ENCODE assay signal across 7 mouse cellular contexts in the genomic region with DNA sequence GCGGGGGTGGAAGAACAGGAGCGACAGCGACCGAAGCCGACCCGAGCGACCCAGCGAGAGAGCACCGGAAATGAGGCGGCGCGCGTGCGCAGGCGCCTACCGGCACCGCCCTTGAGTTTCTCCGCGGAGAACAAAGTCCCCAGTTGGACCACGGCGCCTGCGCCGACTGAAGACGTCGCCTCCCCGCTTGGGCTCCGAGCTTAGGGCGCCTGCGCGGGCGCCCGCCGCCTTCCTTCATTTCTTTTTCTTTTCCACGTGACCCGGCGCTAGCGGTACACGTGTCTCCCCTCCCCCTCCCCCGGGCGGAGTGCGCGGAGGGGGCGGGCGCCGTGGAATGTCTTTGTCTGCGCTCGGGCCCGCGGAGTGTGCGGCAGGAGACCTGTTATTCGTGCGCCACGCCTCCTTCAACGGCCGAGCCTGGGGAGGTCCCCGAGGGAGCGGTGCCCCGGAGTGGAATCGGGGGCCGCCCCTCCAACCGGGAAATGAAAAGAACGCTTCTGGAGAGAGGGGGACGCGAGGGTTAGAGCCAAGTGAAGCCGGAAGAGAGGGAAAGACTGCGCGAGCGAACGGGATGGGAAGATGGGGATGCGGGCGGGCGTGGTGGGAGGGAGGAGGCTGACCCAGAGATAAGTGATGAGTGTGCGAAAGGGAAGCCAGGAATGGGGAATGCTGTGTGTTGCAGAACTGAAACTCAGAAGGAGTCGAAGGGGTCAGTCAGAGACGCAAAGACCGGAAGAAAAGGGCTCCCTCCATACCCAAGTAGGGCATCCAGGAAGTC. TPM values are rescaled to one million over a fixed set of nuclear protein-coding genes. Genes with fewer than 3 reads are reported as not detected.
DNase-seq lines count a peak whose midpoint lies in the region; ATAC-seq lines count a peak whose summit lies in the region.

Gene Khdrbs1, minus strand, starts transcription at position 72 of the 778 bp plus-strand sequence.

- no peaks in the 10 kb centered on the region for H3K9me3 ChIP-seq in embryonic facial prominence, embryonic 12.5 days
- no peaks in the 10 kb centered on the region for H3K9me3 ChIP-seq in limb, embryonic 11.5 days (ENCODE audit: control insufficient read depth, low read length)
- no peaks in the 10 kb centered on the region for H3K9me3 ChIP-seq in midbrain, embryonic 14.5 days (ENCODE audit: control insufficient read depth, low read length)

- H3K4me1 ChIP-seq in embryonic facial prominence, embryonic 12.5 days = peaks cover 14% of the 10 kb centered on the region
- H3K4me1 ChIP-seq in limb, embryonic 11.5 days (ENCODE audit: control insufficient read depth, insufficient read depth, low read length) = peaks cover 12% of the 10 kb centered on the region
- H3K4me1 ChIP-seq in midbrain, embryonic 14.5 days (ENCODE audit: control insufficient read depth, insufficient read depth, low read length) = peaks cover 24% of the 10 kb centered on the region

- WGBS in embryonic facial prominence, embryonic 12.5 days = under 1% methylated on average over 72 of the region's 76 CpGs
- WGBS in limb, embryonic 11.5 days = under 1% methylated on average over 76 of the region's 76 CpGs
- under 1% methylated on average over 76 of the region's 76 CpGs for WGBS in midbrain, embryonic 14.5 days

- H3K4me2 ChIP-seq in embryonic facial prominence, embryonic 12.5 days (replicated peaks) = peak within 1 kb of the TSS; percentile 79
- peak within 1 kb of the TSS; percentile 65 for H3K4me2 ChIP-seq in limb, embryonic 11.5 days (ENCODE audit: low read depth, severe bottlenecking)
- peak within 1 kb of the TSS; percentile 71 for H3K4me2 ChIP-seq in midbrain, embryonic 14.5 days (ENCODE audit: low read length)

- peak; percentile 98 for DNase-seq in adrenal gland, postnatal 25 days
- DNase-seq in heart, adult 11 months = peak; percentile 100
- DNase-seq in kidney, adult 18-20 months = peak; percentile 96
- DNase-seq in limb, embryonic 11.5 days (ENCODE audit: low spot score) = peak; percentile 100
- peak; percentile 100 for DNase-seq in midbrain, embryonic 14.5 days
- DNase-seq in spleen, adult 18-20 months = peak; percentile 93 to 97

- H3K27ac ChIP-seq in embryonic facial prominence, embryonic 12.5 days = peak within 1 kb of the TSS; percentile 98
- H3K27ac ChIP-seq in limb, embryonic 11.5 days (replicated peaks; ENCODE audit: low read depth, low read length) = peak within 1 kb of the TSS; percentile 99
- H3K27ac ChIP-seq in midbrain, embryonic 14.5 days (replicated peaks; ENCODE audit: low read depth, low read length) = peak within 1 kb of the TSS; percentile 100

- peak within 1 kb of the TSS; percentile 100 for H3K4me3 ChIP-seq in embryonic facial prominence, embryonic 12.5 days
- H3K4me3 ChIP-seq in limb, embryonic 11.5 days (ENCODE audit: low read depth, low read length) = peak within 1 kb of the TSS; percentile 78
- peak within 1 kb of the TSS; percentile 100 for H3K4me3 ChIP-seq in midbrain, embryonic 14.5 days (replicated peaks; ENCODE audit: low read depth, low read length)

- no peaks in the 10 kb centered on the region for H3K27me3 ChIP-seq in embryonic facial prominence, embryonic 12.5 days
- H3K27me3 ChIP-seq in limb, embryonic 11.5 days (ENCODE audit: control insufficient read depth, insufficient read depth, low read length) = no peaks in the 10 kb centered on the region
- no peaks in the 10 kb centered on the region for H3K27me3 ChIP-seq in midbrain, embryonic 14.5 days (ENCODE audit: control insufficient read depth, insufficient read depth, low read length)

- peak within 1 kb of the TSS; percentile 100 for H3K9ac ChIP-seq in embryonic facial prominence, embryonic 12.5 days
- H3K9ac ChIP-seq in limb, embryonic 11.5 days (ENCODE audit: low read length) = peak within 1 kb of the TSS; percentile 97
- peak within 1 kb of the TSS; percentile 99 for H3K9ac ChIP-seq in midbrain, embryonic 14.5 days (replicated peaks; ENCODE audit: low read length)

- peak; percentile 91 for ATAC-seq in embryonic facial prominence, embryonic 12.5 days (ENCODE audit: insufficient number of reproducible peaks, insufficient read depth, low FRiP score, low TSS enrichment)
- peak; percentile 90 for ATAC-seq in limb, embryonic 11.5 days (ENCODE audit: insufficient number of reproducible peaks, low FRiP score, low TSS enrichment, low read depth)
- ATAC-seq in midbrain, embryonic 14.5 days (ENCODE audit: low FRiP score, low TSS enrichment) = peak; percentile 93

- no peaks in the 10 kb centered on the region for H3K36me3 ChIP-seq in embryonic facial prominence, embryonic 12.5 days
- H3K36me3 ChIP-seq in limb, embryonic 11.5 days (ENCODE audit: control insufficient read depth, insufficient read depth, low read length) = peaks cover 2% of the 10 kb centered on the region; the same call in 1 of the 2 replicates
- 0 out of 2 replicates have a peak, but pooled peaks cover under 1% of the 10 kb centered on the region for H3K36me3 ChIP-seq in midbrain, embryonic 14.5 days (ENCODE audit: control insufficient read depth, insufficient read depth, low read length)

RNA-seq across cellular contexts. Expression of gene Khdrbs1, which starts in this region (rescaled TPM):
- total RNA-seq in adrenal gland, postnatal 25 days (2021) = 81.6 and 89.4 TPM in 2 replicates
- polyA plus RNA-seq in embryonic facial prominence, embryonic 12.5 days (2016; fragmentation: Nextera tagmentation; extraction: Ambion mirVana) = 191 and 204 TPM in 2 replicates
- 162 and 189 TPM in 2 replicates for polyA plus RNA-seq in limb, embryonic 11.5 days (2014; fragmentation: Nextera tagmentation; extraction: Ambion mirVana)
- 119 and 154 TPM in 2 replicates for polyA plus RNA-seq in midbrain, embryonic 14.5 days (2014; fragmentation: Nextera tagmentation; extraction: Ambion mirVana)

Comparison
In these comparisons a context has a peak if more than half of its experiments do, and no peak if none do; other contexts are left out.
1. Peak in every context shown above with its lines: DNase-seq, ATAC-seq, H3K4me3 ChIP-seq and H3K27ac ChIP-seq.